Mouse (Mus musculus) MEL (cell line): Measurements from ENCODE around the gene Ddx19a.

Experiments used
- CHD2 ChIP-seq: IDR thresholded peaks from 2 replicates; pipeline ENCODE4 v1.6.1; 2011; ENCODE audit warnings: low read length, improper control_type of control experiment
- CTCF ChIP-seq, 3 experiments: IDR thresholded peaks in 2 of 3; conservative IDR thresholded peaks in 1 of 3; 2 replicates each; pipeline ENCODE4 v1.5.1; 2011 to 2012; ENCODE audit warnings: low read length in 3 of 3, low read depth in 2 of 3, mild to moderate bottlenecking in 2 of 3, improper control_type of control experiment in 1 of 3, inconsistent platforms in 1 of 3, mixed read lengths in 1 of 3, moderate library complexity in 1 of 3; ENCODE audit not compliant: control insufficient read depth in 1 of 3, insufficient read depth in 1 of 3, poor library complexity in 1 of 3, severe bottlenecking in 1 of 3
- GABPA ChIP-seq: IDR thresholded peaks from 2 replicates; pipeline ENCODE4 v1.6.1; 2012; ENCODE audit warnings: low read depth, mild to moderate bottlenecking, inconsistent platforms, low read length, improper control_type of control experiment, moderate library complexity
- GATA1 ChIP-seq: IDR thresholded peaks from 2 replicates; pipeline ENCODE4 v1.6.1; 2011; ENCODE audit warnings: low read depth, low read length, improper control_type of control experiment
- HCFC1 ChIP-seq: IDR thresholded peaks from 2 replicates; pipeline ENCODE4 v1.6.1; 2012; ENCODE audit warnings: low read depth, mild to moderate bottlenecking, inconsistent platforms, low read length, improper control_type of control experiment, moderate library complexity
- MAX ChIP-seq: IDR thresholded peaks from 2 replicates; pipeline ENCODE4 v1.6.1; 2011; ENCODE audit warnings: low read length, improper control_type of control experiment
- NELFE ChIP-seq: IDR thresholded peaks from 2 replicates; pipeline ENCODE4 v1.6.1; 2011; ENCODE audit warnings: low read depth, low read length, improper control_type of control experiment
- NRF1 ChIP-seq: IDR thresholded peaks from 2 replicates; pipeline ENCODE4 v1.6.1; 2014; ENCODE audit warnings: low read depth, mild to moderate bottlenecking, inconsistent platforms, low read length, improper control_type of control experiment, moderate library complexity; ENCODE audit not compliant: poor library complexity, insufficient read depth, severe bottlenecking
- POLR2AphosphoS2 ChIP-seq: IDR thresholded peaks from 2 replicates; pipeline ENCODE4 v1.6.1; 2011; ENCODE audit warnings: low read length, improper control_type of control experiment
- TAL1 ChIP-seq: IDR thresholded peaks from 2 replicates; pipeline ENCODE4 v1.6.1; 2012; ENCODE audit warnings: mild to moderate bottlenecking, inconsistent platforms, low read length, moderate library complexity, mixed read lengths

GRCm38 (mm10) chr8:110959906-110960305 lies 37.7 kb downstream of the Ddx19a start:
- no peak for TF ChIP-seq CTCF (IDR thresholded peaks at IDR 0.05 in 2 of 3, conservative IDR thresholded peaks at IDR 0.05 in 1 of 3; ENCODE audit: control insufficient read depth in 1 of 3, insufficient read depth in 1 of 3, low read depth in 2 of 3, low read length in 3 of 3, poor library complexity in 1 of 3, severe bottlenecking in 1 of 3)
- TF ChIP-seq MAX = no peak
- TF ChIP-seq HCFC1 = no peak
- TF ChIP-seq GABPA = no peak
- TF ChIP-seq CHD2 = no peak
- TF ChIP-seq NELFE = no peak
- no peak for TF ChIP-seq NRF1
- no peak for TF ChIP-seq GATA1
- no peak for TF ChIP-seq POLR2AphosphoS2
- TF ChIP-seq TAL1 = no peak
